Mouse (Mus musculus): ENCODE data around the gene Tmem198b. TPM values are rescaled to one million over a fixed set of nuclear protein-coding genes. Genes with fewer than 3 reads are reported as not detected.

Tmem198b gene
- polyA plus RNA-seq, 1 experiment from 2014 or later = 2.1 TPM

Other genes starting within 250 kb of the Tmem198b start
- gene Pa2g4, start 238.4 kb downstream of the Tmem198b start, polyA plus RNA-seq (2015; fragmentation: Nextera tagmentation; extraction: Ambion mirVana) = 118 and 119 TPM in 2 replicates
- gene Erbb3, start 214.7 kb downstream of the Tmem198b start, polyA plus RNA-seq (2015; fragmentation: Nextera tagmentation; extraction: Ambion mirVana) = 3.1 and 3.6 TPM in 2 replicates
- gene Rps26, start 177.6 kb downstream of the Tmem198b start, polyA plus RNA-seq (2015; fragmentation: Nextera tagmentation; extraction: Ambion mirVana) = 296 and 352 TPM in 2 replicates
- 0.12 TPM in 2 replicates for gene Ikzf4, start 158.4 kb downstream of the Tmem198b start, polyA plus RNA-seq (2015; fragmentation: Nextera tagmentation; extraction: Ambion mirVana)
- gene Suox, start 130.3 kb downstream of the Tmem198b start, polyA plus RNA-seq (2015; fragmentation: Nextera tagmentation; extraction: Ambion mirVana) = 14.3 and 14.7 TPM in 2 replicates
- gene Rab5b, start 108.1 kb downstream of the Tmem198b start, polyA plus RNA-seq (2015; fragmentation: Nextera tagmentation; extraction: Ambion mirVana) = 33.5 and 36.7 TPM in 2 replicates
- 0.60 and 0.68 TPM in 2 replicates for gene Pmel, start 100.2 kb downstream of the Tmem198b start, polyA plus RNA-seq (2015; fragmentation: Nextera tagmentation; extraction: Ambion mirVana)
- gene Cdk2, start 99.3 kb downstream of the Tmem198b start, polyA plus RNA-seq (2015; fragmentation: Nextera tagmentation; extraction: Ambion mirVana) = 53.7 and 56.6 TPM in 2 replicates
- gene Dgka, start 59.5 kb downstream of the Tmem198b start, polyA plus RNA-seq (2015; fragmentation: Nextera tagmentation; extraction: Ambion mirVana) = 2.4 and 3.0 TPM in 2 replicates
- 13.3 and 14.8 TPM in 2 replicates for gene Pym1, start 56.5 kb downstream of the Tmem198b start, polyA plus RNA-seq (2015; fragmentation: Nextera tagmentation; extraction: Ambion mirVana)
- gene Mmp19, start 13.5 kb downstream of the Tmem198b start, polyA plus RNA-seq (2015; fragmentation: Nextera tagmentation; extraction: Ambion mirVana) = 10.5 and 11.3 TPM in 2 replicates
- 18.3 and 21.1 TPM in 2 replicates for gene Dnajc14, start 308 bp downstream of the Tmem198b start, polyA plus RNA-seq (2015; fragmentation: Nextera tagmentation; extraction: Ambion mirVana)
- 89.5 and 99.7 TPM in 2 replicates for gene Sarnp, start 13.0 kb upstream of the Tmem198b start, polyA plus RNA-seq (2015; fragmentation: Nextera tagmentation; extraction: Ambion mirVana)
- 73.9 and 75.5 TPM in 2 replicates for gene Ormdl2, start 17.3 kb upstream of the Tmem198b start, polyA plus RNA-seq (2015; fragmentation: Nextera tagmentation; extraction: Ambion mirVana)
- 0.26 and 0.31 TPM in 2 replicates for gene Gdf11, start 87.3 kb upstream of the Tmem198b start, polyA plus RNA-seq (2015; fragmentation: Nextera tagmentation; extraction: Ambion mirVana)
- 102 and 113 TPM in 2 replicates for gene Cd63, start 96.6 kb upstream of the Tmem198b start, polyA plus RNA-seq (2015; fragmentation: Nextera tagmentation; extraction: Ambion mirVana)
- gene Rdh5, start 118.5 kb upstream of the Tmem198b start, polyA plus RNA-seq (2015; fragmentation: Nextera tagmentation; extraction: Ambion mirVana) = 18.4 and 24.3 TPM in 2 replicates
- gene Bloc1s1, start 119.7 kb upstream of the Tmem198b start, polyA plus RNA-seq (2015; fragmentation: Nextera tagmentation; extraction: Ambion mirVana) = 93.9 and 96.1 TPM in 2 replicates
- 0.81 and 1.1 TPM in 2 replicates for gene Itga7, start 129.4 kb upstream of the Tmem198b start, polyA plus RNA-seq (2015; fragmentation: Nextera tagmentation; extraction: Ambion mirVana)
- gene Mettl7b, start 156.6 kb upstream of the Tmem198b start, polyA plus RNA-seq (2015; fragmentation: Nextera tagmentation; extraction: Ambion mirVana) = not detected in 2 replicates
- not detected in 2 replicates for gene Olfr9, start 185.1 kb upstream of the Tmem198b start, polyA plus RNA-seq (2015; fragmentation: Nextera tagmentation; extraction: Ambion mirVana)
- not detected in 2 replicates for gene Olfr763, start 206.4 kb upstream of the Tmem198b start, polyA plus RNA-seq (2015; fragmentation: Nextera tagmentation; extraction: Ambion mirVana)
- not detected in 2 replicates for gene Olfr764-ps1, start 235.5 kb upstream of the Tmem198b start, polyA plus RNA-seq (2015; fragmentation: Nextera tagmentation; extraction: Ambion mirVana)
- gene Olfr765, start 245.6 kb upstream of the Tmem198b start, polyA plus RNA-seq (2015; fragmentation: Nextera tagmentation; extraction: Ambion mirVana) = not detected in 2 replicates